Mouse (Mus musculus) layer of hippocampus, adult 11-12 months (tissue): ENCODE measurements around the gene Kdf1.
A peak's percentile ranks its signal among the peaks of the same experiment; 100 is the strongest.
"Not testable (repeated sequence)": the region's sequence is repeated elsewhere in the genome, so short reads cannot be mapped to it uniquely, and the experiment has no call there.

ENCODE experiments used
- DNase-seq: peaks from one replicate; pipeline ENCODE4 v3.0.0; 2022; ENCODE audit warnings: low spot score

Gene Kdf1

GRCm38 (mm10) chr4:133496738-133497445 lies 21.9 kb upstream of the Kdf1 start:
- no peak for DNase-seq

- no peak for DNase-seq
These were observed 21.2 kb upstream of the Kdf1 start for GRCm38 (mm10) chr4:133497461-133498159.

DNA sequence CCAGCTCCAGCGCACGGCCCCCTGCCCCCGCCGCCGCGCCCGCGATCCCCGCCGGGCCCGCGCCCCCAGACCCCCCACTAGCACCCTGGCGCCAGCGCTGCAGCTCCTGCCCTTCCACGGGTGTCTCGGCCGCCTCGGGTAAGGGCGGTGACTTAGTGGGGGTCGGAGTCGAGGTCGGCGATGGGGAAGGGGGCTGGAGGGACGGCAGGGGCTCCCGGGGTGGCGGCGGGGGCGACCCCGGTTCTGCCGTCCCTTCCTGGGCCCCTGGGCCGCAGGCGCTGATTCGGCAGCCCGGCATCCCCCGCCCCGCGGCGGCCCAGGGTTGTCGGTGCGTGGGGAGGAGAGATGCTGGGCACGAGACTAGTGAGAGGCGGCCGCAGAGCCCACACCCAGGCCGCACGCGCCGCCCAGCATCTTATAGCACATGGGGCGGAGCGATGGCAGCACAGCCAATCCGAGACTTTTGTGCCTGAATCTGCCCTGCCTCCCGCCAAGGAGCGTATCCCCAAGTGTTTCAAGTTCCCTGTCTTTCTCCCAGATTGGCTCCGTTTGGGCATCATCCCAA lies 20.5 kb upstream of the Kdf1 start, which contains the start of gene Trnp1:
Gene Trnp1, minus strand, starts transcription at position 391 of the 565 bp plus-strand sequence.
- DNase-seq: peak; percentile 86

- no peak for DNase-seq
These were observed 17.2 kb upstream of the Kdf1 start for GRCm38 (mm10) chr4:133501514-133501913.

GRCm38 (mm10) chr4:133504300-133504699 lies 14.5 kb upstream of the Kdf1 start:
- DNase-seq: no peak

DNA sequence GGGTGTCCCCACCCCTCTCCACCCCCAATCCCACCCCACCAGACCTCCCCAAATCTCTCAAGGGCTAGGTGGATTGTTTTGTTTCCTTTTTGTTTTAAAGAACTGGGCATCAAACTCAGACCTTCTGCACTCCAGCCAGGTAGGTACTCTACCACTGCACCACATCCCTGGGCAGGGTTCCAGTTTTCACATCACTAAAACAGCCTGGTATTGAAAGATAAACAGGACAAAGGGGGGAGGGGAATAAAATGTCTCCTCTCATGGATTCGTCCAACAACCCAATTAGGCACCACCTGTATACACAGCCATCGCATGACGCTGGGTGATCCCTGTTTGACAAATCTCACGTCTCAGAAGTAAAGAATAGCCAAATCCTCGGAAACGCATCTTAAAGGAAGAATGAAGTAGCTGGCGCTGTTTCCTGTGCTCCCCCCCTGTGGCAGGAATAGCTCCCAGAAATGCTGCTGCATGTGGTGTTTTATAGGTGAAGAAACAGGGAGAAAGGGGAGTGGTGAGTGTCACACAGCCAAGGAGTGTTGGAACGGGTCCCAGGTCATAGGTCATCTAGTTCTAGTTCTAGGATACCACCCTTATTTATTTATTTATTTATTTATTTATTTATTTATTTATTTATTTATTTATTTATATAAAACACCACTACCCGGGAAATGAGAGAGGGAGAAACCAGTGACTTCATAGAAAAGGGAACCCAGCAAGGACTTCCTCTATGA lies 13.8 kb upstream of the Kdf1 start:
- no peak for DNase-seq

DNA sequence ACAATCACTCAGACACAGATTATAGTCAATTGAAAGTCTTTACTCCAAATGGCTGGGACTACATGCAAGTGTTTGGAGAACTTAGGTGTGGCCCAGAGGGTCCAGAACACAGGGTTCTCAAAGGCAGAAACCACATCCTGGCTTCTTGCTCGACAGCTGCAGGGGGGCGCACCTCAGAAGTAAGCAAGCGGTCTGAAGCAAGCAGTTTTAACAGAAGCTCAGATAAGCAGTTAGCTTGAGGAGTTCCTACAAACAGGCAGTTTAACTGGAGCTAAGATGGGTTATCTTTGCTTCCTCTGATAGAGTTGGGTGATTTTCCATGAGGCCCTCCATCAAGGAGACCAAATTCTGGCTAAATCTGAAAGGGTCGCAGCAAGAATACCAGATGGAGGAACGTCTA lies 12.2 kb upstream of the Kdf1 start:
- DNase-seq: no peak

DNA sequence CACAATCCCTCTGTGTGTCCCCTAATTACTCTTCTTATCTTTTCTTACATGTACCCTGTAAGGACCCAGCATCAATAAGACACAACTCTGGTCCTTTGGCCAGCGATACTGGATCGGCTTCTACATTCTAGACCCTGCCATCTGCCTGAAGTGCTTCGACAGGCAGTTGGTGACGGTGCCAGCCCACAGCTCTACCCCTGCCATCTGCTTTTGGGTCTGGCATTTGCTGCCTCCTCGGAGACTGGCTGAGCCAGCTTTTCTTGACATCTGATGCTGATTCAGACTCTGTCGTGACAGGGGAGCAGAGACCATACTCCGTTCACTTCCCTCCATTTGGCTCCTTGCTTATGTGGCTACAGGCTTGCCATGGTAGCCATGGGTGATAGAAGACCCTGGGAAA lies 9.8 kb upstream of the Kdf1 start:
- DNase-seq: peak; percentile 66

DNA sequence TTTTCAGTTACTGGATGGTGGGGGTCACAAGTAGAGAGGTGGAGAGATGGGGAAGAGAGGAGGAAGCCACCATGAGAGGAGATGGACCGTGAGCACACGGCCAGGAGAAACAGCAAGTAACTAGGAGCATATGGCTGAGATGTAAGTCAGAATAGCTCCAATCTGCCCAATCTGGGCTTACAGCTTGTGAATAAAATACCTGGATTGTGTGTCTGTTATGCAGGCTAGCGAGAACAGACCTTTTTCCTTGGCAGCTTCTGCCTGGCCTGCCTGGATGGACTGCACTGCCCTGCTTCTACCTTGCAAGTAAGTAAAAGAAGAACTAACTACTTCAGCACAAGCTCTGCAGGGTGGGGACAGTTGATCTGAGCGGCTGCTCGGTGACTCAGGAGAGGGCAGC lies 7.7 kb upstream of the Kdf1 start:
- DNase-seq: no peak

DNA sequence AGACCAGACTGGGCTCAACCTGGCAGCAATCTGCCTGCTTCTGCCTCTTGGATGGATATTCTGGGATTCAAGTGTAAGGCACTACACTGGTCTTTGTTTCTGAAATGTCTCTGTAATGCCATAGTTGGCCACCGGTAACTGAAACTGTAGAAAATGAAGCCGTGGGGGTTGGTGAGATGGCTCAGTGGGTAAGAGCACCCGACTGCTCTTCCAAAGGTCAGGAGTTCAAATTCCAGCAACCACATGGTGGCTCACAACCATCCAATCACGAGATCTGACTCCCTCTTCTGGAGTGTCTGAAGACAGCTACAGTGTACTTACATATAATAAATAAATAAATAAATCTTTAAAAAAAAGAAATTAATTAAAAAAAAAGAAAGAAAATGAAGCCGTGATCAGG lies 6.3 kb upstream of the Kdf1 start:
- DNase-seq: not testable (repeated sequence)

- peak; percentile 82 for DNase-seq
These were observed 5.8 kb upstream of the Kdf1 start for GRCm38 (mm10) chr4:133512972-133513371.

DNA sequence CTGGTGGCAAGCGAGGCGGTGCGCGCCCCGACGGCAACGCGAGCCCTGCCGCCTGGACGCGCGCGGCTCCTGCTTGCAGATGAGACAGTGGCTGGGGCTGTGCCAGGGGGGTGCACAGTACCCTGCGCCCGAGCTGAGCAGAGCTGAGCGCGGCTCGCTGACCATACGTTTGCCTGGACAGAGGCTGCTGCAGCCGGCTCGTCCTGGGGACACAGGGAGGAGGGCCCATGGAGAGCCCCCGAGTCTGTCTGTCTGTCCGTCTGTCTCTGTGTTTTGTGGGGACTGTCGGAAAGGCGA lies 554 bp downstream of the Kdf1 start:
- no peak for DNase-seq

DNA sequence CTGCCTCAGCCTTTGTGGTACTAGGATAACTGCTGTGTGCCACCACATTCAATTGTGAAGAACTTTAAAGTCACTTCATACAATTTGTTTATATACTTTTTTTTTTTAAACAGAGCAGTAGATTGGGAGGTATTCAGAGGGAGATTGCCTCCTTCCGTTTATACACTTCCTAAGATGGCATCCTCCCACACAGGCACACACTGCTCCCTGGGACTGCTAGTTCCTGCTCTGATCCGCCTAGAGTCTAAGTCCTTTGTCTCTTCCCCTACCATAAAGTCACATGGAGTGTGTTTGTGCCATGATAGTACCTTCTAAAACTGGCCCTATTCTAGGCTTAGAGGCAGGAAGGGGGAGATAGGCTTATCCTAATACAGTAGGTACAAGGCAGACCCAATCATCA lies 2.7 kb downstream of the Kdf1 start:
- no peak for DNase-seq

GRCm38 (mm10) chr4:133527788-133528187 lies 9.0 kb downstream of the Kdf1 start:
- DNase-seq: no peak

DNA sequence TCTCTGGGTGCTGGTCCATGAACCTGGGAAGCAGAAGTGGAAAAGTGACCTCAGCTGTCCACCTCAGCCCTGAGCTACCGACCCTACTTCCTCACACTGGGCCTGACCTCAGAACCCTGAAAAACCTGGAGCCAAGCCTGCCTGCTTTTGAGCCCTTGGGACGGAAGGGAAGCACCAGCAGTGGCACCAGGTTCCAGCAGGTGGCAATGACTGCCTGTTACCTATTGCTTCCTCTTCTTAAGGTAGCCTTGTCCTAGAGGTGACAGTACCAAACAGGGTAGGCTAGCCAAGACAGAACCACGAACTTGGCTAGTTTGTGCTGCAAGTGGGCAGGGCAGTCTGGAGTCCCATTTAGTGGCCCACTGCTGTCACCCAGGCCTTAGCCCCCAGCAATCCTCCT lies 14.0 kb downstream of the Kdf1 start:
- DNase-seq: no peak

DNA sequence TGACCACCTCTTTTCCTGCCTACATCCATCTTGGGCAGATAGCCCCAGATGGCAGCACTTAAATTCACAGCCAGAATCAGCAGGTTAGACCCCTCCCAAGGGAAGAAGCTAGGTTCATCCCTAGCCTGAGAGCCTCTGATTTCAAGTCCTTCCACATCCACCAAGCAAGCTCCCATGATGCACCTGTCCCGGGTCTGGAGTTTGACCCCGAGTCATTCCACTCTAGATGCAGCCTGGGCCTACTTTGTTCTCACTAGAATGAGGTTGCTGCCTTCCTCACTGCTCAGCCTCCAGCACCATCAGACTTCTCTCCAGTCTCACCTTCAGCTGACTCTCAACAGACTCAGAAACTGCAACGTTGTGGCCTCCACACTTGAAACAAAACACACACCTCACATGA lies 17.3 kb downstream of the Kdf1 start:
- DNase-seq: no peak

DNA sequence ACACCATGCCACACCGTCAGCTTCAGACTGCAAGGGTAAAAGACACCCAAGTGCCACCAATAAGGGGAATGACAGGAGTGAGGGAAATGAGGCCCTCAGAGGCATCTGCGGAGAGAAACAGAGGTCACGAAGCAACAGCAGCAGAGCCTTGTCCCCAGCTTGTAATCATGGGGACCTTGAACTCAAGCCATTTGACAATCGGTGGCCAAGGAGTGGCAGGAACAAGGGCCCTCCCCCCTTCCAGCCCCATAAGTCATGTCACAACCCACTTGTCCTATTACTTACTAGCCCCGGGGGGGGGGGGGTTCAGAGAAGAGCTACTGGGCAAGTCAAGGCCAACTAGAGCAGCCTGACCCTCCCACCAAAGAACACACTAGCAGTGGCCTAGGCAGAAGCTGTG lies 17.9 kb downstream of the Kdf1 start:
- no peak for DNase-seq

- DNase-seq: peak; percentile 96
These were observed 26.8 kb downstream of the Kdf1 start, which contains the start of gene Nudc for GRCm38 (mm10) chr4:133545272-133546231. Nudc (minus strand) TSS chr4:133545996.

DNA sequence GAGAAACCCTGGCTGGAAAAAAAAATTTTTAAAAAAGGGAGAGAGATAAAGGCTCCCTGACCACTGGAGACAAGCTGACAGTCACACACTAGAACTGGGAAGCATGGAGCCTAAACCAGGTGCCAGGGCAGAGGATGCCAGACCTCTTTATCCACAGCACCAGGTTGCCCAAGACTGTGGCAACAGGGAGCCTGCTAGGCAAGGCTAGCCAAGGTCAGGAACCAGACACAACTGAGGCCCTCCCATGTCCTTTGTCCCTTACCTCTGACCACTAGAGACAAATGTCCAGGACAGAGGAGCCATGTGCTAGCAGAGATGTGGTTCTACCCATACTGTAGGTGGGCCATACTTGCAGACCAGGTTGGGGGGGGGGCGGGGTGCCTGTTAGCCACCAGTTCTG lies 33.3 kb downstream of the Kdf1 start:
- no peak for DNase-seq

DNA sequence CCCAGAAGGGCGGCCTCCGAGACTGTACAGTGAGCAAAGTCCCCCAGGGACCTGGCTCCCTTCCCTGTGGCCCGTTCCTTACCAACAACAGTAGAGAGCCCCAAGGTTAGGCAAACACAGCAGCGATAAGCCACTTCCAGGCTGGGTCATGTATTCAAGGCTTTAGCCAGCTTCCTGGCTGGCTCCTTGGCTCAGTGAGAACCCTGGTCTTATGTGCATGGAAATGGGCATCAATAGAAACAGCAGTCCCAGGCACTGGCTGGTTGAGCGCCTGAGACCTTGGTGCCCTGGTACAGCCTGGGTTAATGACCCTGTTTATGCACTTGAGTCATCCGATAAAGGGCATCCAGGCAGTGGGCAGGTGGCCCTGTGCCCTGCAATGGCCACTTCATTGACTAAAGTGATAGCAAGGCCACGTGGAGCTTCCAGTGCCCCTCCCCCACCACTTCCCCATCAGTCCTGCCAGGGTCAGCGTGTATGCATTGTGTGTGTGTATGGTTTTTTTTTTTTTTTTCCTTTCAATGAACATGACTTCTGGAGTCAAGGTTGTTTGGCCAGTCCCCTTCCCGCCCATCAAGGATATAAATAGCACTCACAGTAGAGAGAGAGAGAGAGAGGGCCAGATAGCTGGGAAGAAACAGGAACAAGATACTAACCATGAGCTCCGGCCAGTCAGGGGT lies 34.1 kb downstream of the Kdf1 start, which contains the start of gene Nr0b2:
Gene Nr0b2, plus strand, starts transcription at position 609 of the 680 bp plus-strand sequence.
- no peak for DNase-seq
